Mouse (Mus musculus): ENCODE data around the gene Ppm1j.

DNA sequence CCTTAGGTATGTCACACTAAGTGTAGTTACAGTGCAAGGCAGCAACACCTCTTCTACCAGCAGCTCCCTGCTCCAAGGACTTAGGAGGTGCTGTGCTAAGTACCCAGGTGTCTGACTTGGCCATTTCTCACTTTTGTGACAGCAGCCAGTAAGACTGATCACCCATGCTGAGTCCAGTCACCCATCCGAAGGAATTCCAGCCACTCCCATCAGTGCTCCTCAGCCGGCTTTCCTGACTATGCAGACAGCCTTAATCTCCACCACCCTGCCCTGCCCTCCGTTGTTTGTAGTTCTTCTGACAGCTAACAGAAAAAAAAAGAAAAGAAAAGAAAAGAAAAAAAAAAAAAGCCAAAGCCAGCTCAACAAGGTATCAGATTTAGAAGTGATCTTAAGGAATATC, 30.9 kb downstream of the Ppm1j start:
- TF ChIP-seq CTCF (IDR thresholded peaks at IDR 0.05; ENCODE audit: control insufficient read depth, insufficient read depth, insufficient replicate concordance, low read depth, low read length) (no peak), POLR2A (IDR thresholded peaks at IDR 0.05; ENCODE audit: control insufficient read depth, low read depth, low read length) (no peak)

Measured in testis, adult 2 months (tissue).